In the genomic region with DNA sequence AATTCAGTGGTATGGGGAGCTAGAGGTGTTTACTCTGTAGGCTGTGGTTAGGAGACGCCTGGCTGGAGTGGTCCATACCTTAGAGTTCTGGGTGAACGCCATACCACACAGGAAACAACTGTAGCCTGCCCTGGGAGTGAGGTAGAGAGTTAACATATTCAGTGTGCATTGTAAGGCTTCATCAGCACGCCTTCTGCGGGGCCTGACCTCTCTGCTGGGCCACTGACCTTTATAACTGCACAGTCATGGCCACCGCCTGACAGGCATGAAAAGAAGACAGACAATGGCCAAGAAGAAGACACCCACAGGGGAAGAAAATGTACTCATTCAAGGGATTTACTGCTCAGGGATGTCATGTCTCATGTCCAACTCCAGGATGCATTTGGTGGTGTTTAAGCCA, we compare ENCODE assay signal across 8 mouse cellular contexts.
DNase-seq lines count a peak whose midpoint lies in the region; ATAC-seq lines count a peak whose summit lies in the region.
"Not testable (repeated sequence)": the region's sequence is repeated elsewhere in the genome, so short reads cannot be mapped to it uniquely, and the experiment has no call there.

No protein-coding gene starts in this region.

- not testable (repeated sequence) for H3K4me1 ChIP-seq in embryonic facial prominence, embryonic 10.5 days; lung, embryonic 15.5 days; midbrain, embryonic 11.5 days (ENCODE audit: control insufficient read depth, insufficient read depth, low read length)

- WGBS in embryonic facial prominence, embryonic 10.5 days: 59% methylated on average over 5 of the region's 5 CpGs
- WGBS in lung, embryonic 15.5 days: 71% methylated on average over 5 of the region's 5 CpGs
- 24% methylated on average over 5 of the region's 5 CpGs for WGBS in midbrain, embryonic 11.5 days

- H3K4me2 ChIP-seq in lung, embryonic 15.5 days; midbrain, embryonic 11.5 days: not testable (repeated sequence)

- H3K27me3 ChIP-seq in embryonic facial prominence, embryonic 10.5 days (replicated peaks; ENCODE audit: low read depth, poor library complexity, severe bottlenecking); lung, embryonic 15.5 days; midbrain, embryonic 11.5 days (ENCODE audit: control insufficient read depth, insufficient read depth, low read length): not testable (repeated sequence)

- H3K9me3 ChIP-seq in embryonic facial prominence, embryonic 10.5 days; lung, embryonic 15.5 days; midbrain, embryonic 11.5 days (ENCODE audit: control insufficient read depth, low read length): not testable (repeated sequence)

- not testable (repeated sequence) for H3K4me3 ChIP-seq in embryonic facial prominence, embryonic 10.5 days; lung, embryonic 15.5 days; midbrain, embryonic 11.5 days (ENCODE audit: low read depth, low read length)

- not testable (repeated sequence) for H3K27ac ChIP-seq in embryonic facial prominence, embryonic 10.5 days (replicated peaks); lung, embryonic 15.5 days; midbrain, embryonic 11.5 days (ENCODE audit: low read depth, low read length)

- DNase-seq in 416B (ENCODE audit: low read depth) (peak; percentile 83), ZHBTc4 (ENCODE audit: low read depth, low spot score) (peak; percentile 13)
- DNase-seq in embryo, embryonic 10.5 days (ENCODE audit: low spot score): peak; percentile 46
- peak; percentile 8 for DNase-seq in embryonic facial prominence, embryonic 10.5 days (ENCODE audit: low spot score)
- peak; percentile 82 for DNase-seq in midbrain, embryonic 11.5 days (ENCODE audit: low spot score, missing footprints)
- DNase-seq in retina, embryonic 14.5 days (ENCODE audit: low spot score): peak; percentile 8

- peak; percentile 44 to 60 for ATAC-seq in hematopoietic stem cell, adult 5-6 weeks (replicated peaks in 1 of 2; ENCODE audit: insufficient read depth in 1 of 2, low FRiP score in 2 of 2, low TSS enrichment in 1 of 2, low read depth in 1 of 2, poor library complexity in 2 of 2, severe bottlenecking in 2 of 2)
- 0 out of 2 replicates have a peak, but pooled peaks have one; percentile 4 for ATAC-seq in lung, embryonic 15.5 days (ENCODE audit: borderline replicate concordance, extremely low read depth, low FRiP score, low TSS enrichment)
- peak; percentile 52 for ATAC-seq in midbrain, embryonic 11.5 days (ENCODE audit: low FRiP score)

- not testable (repeated sequence) for H3K36me3 ChIP-seq in embryonic facial prominence, embryonic 10.5 days (replicated peaks); lung, embryonic 15.5 days; midbrain, embryonic 11.5 days (ENCODE audit: control insufficient read depth, insufficient read depth, low read length)

- H3K9ac ChIP-seq in lung, embryonic 15.5 days; midbrain, embryonic 11.5 days (ENCODE audit: low read length): not testable (repeated sequence)

Comparison
In these comparisons a context has a peak if more than half of its experiments do, and no peak if none do; other contexts are left out.
1. DNase-seq: peak in every context shown above with its lines; median percentile 83 in 416B; 82 in midbrain, embryonic 11.5 days; 46 in embryo, embryonic 10.5 days; 13 in ZHBTc4; 8 in embryonic facial prominence, embryonic 10.5 days; 8 in retina, embryonic 14.5 days.